Mouse (Mus musculus) cerebellum, adult 11-12 months (tissue): ENCODE data around the gene Gm21983.

Source experiments
- DNase-seq: peaks from one replicate; pipeline ENCODE4 v3.0.0; 2022

Gene Gm21983

GRCm38 (mm10) chr7:27184964-27185363 is 4.1 kb upstream of the Gm21983 start:
- no peak for DNase-seq

- DNase-seq = no peak
Observed at GRCm38 (mm10) chr7:27182498-27182897, 1.6 kb upstream of the Gm21983 start.

GRCm38 (mm10) chr7:27180036-27180435 is 850 bp downstream of the Gm21983 start:
- peak; percentile 61 for DNase-seq

- peak; percentile 20 for DNase-seq
Observed at GRCm38 (mm10) chr7:27179217-27179918, 1.5 kb downstream of the Gm21983 start.

GRCm38 (mm10) chr7:27178324-27179216 is 2.3 kb downstream of the Gm21983 start, which contains the start of gene Rab4b:
Rab4b (minus strand) TSS chr7:27178896.
- DNase-seq = peak; percentile 100

- DNase-seq = no peak
Observed at GRCm38 (mm10) chr7:27177942-27178323, 3.0 kb downstream of the Gm21983 start.

- DNase-seq = no peak
Observed at GRCm38 (mm10) chr7:27174896-27175295, 6.0 kb downstream of the Gm21983 start.

- DNase-seq = peak; percentile 37
Observed at GRCm38 (mm10) chr7:27174496-27174895, 6.4 kb downstream of the Gm21983 start.

GRCm38 (mm10) chr7:27170981-27171380 is 9.9 kb downstream of the Gm21983 start:
- DNase-seq = peak; percentile 21

- DNase-seq = peak; percentile 50
Observed at GRCm38 (mm10) chr7:27168371-27168770, 12.5 kb downstream of the Gm21983 start.

GRCm38 (mm10) chr7:27167475-27168094 is 13.3 kb downstream of the Gm21983 start:
- peak; percentile 57 for DNase-seq

- DNase-seq = peak; percentile 95
Observed at GRCm38 (mm10) chr7:27166614-27167474, 14.0 kb downstream of the Gm21983 start, which contains the start of gene Egln2. Egln2 (minus strand) TSS chr7:27166802.

- DNase-seq = peak; percentile 85
Observed at GRCm38 (mm10) chr7:27166229-27166613, 14.7 kb downstream of the Gm21983 start.

GRCm38 (mm10) chr7:27165696-27166095 is 15.2 kb downstream of the Gm21983 start:
- DNase-seq = no peak

GRCm38 (mm10) chr7:27165007-27165655 is 15.8 kb downstream of the Gm21983 start:
- peak; percentile 80 for DNase-seq

- DNase-seq = peak; percentile 79
Observed at GRCm38 (mm10) chr7:27164112-27164947, 16.6 kb downstream of the Gm21983 start.

- peak; percentile 39 for DNase-seq
Observed at GRCm38 (mm10) chr7:27163450-27163805, 17.5 kb downstream of the Gm21983 start.

- DNase-seq = no peak
Observed at GRCm38 (mm10) chr7:27162780-27163449, 18.0 kb downstream of the Gm21983 start.

GRCm38 (mm10) chr7:27161744-27162143 is 19.1 kb downstream of the Gm21983 start:
- peak; percentile 30 for DNase-seq

- DNase-seq = peak; percentile 14
Observed at GRCm38 (mm10) chr7:27160921-27161320, 20.0 kb downstream of the Gm21983 start.
